Mouse (Mus musculus) forebrain, embryonic 11.5 days (tissue): ENCODE measurements at regions not wholly inside any gene's neighbourhood (a gene's known extent, or its start where the extent isn't known, plus 50 kb on each side); places are given as distances from the start of the nearest gene placed in this dataset.

ENCODE experiments used
- ATAC-seq: fragments of 200-750 bp; cut with Nextera tagmentation; replicated peaks from 2 replicates; pipeline ENCODE4 v1.8.0; 2017; ENCODE audit warnings: moderate TSS enrichment; ENCODE audit not compliant: low FRiP score
- DNase-seq: peaks from one replicate; pipeline ENCODE4 v3.0.0-alpha.2; 2017; ENCODE audit warnings: low spot score
- H3K27ac ChIP-seq: fragments of 300-500 bp; sonication (generic); 2 replicates; pipeline ENCODE4 v1.5.1; 2014; ENCODE audit warnings: low read depth, low read length
- H3K27me3 ChIP-seq: fragments of 300-500 bp; sonication (generic); 2 replicates; pipeline ENCODE4 v1.6.1; 2014; ENCODE audit warnings: mild to moderate bottlenecking, low read length, mixed read lengths; ENCODE audit not compliant: control insufficient read depth, insufficient read depth
- H3K36me3 ChIP-seq: fragments of 300-500 bp; sonication (generic); 2 replicates; pipeline ENCODE4 v1.6.1; 2014; ENCODE audit warnings: mild to moderate bottlenecking, low read length, moderate library complexity, mixed read lengths; ENCODE audit not compliant: control insufficient read depth, insufficient read depth
- H3K4me1 ChIP-seq: fragments of 300-500 bp; sonication (generic); replicated peaks from 2 replicates; pipeline ENCODE4 v1.6.1; 2014; ENCODE audit warnings: low read length, mixed read lengths; ENCODE audit not compliant: control insufficient read depth, insufficient read depth
- H3K4me2 ChIP-seq: fragments of 300-500 bp; sonication (generic); 2 replicates; pipeline ENCODE4 v1.6.1; 2014; ENCODE audit warnings: low read depth, mild to moderate bottlenecking, low read length, moderate library complexity, mixed read lengths; ENCODE audit not compliant: severe bottlenecking
- H3K4me3 ChIP-seq: fragments of 300-500 bp; sonication (generic); 2 replicates; pipeline ENCODE4 v1.5.1; 2014; ENCODE audit warnings: low read depth, low read length
- H3K9ac ChIP-seq: fragments of 300-500 bp; sonication (generic); 2 replicates; pipeline ENCODE4 v1.6.1; 2014; ENCODE audit warnings: low read length
- H3K9me3 ChIP-seq: fragments of 300-500 bp; sonication (generic); 2 replicates; pipeline ENCODE4 v1.6.1; 2016; ENCODE audit warnings: low read length, mixed read lengths; ENCODE audit not compliant: control insufficient read depth
- WGBS: fragments of 180-500 bp; shearing (Covaris S2); extraction: QIAGEN DNeasy Blood & Tissue Kit; methylation state at CpG from one replicate; pipeline ENCODE4 v1.1.7; 2014; 5-methylcytosine and 5-hydroxymethylcytosine counted together

DNA sequence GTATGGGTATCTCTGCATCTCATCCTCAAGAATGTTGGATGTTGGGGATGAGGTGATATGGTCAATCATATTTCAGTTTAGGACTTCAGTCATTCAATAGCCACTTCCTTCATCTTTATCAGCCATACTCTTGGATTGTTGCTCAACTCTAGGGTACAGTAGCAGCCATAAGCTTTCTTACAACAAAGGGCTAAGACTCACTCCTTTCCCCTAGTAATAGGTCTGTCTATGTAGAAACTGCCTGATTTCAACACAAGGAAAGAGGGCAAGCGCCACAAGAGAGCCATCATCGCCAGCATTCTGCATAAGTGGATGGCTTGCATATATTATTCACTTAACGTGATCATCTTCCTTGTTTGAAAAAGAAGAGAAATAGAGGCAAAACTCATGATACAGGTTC is 107.5 kb upstream of the Rmdn2 start:
- no peaks in the 10 kb centered on the region for H3K36me3 ChIP-seq
- H3K4me2 ChIP-seq, result no peak overlapping the region
- no peaks in the 10 kb centered on the region for H3K9me3 ChIP-seq
- no peak overlapping the region for H3K27ac ChIP-seq
- H3K27me3 ChIP-seq, result no peaks in the 10 kb centered on the region
- no peak for ATAC-seq
- 89% methylated on average over 3 of the region's 3 CpGs for WGBS
- no peaks in the 10 kb centered on the region for H3K4me1 ChIP-seq
- no peak overlapping the region for H3K9ac ChIP-seq
- DNase-seq, result no peak
- H3K4me3 ChIP-seq, result no peak overlapping the region

DNA sequence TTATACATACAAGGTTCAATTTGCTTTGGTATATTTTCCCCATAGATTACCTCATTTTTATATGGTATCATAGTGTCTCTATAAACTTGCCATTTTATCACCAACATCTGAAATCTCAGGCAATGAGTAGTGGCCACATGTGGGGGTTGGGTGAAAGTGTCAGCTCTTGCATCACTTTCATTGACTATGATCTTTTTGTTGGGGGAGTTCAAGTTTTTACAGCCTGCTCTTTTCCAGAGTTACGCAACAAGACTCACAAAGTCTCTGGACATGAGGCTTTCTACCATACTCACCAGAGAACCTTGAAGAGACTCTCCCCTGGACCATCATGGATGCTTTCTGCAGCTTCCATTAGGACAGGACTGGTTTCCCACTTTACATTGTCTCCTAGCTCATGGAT is 106.1 kb upstream of the Rmdn2 start:
- Histone ChIP-seq H3K4me1 (no peaks in the 10 kb centered on the region), H3K4me3 (no peak overlapping the region), H3K36me3 (no peaks in the 10 kb centered on the region), H3K27ac (no peak overlapping the region), H3K9me3 (no peaks in the 10 kb centered on the region), H3K9ac (no peak overlapping the region), H3K27me3 (no peaks in the 10 kb centered on the region), H3K4me2 (no peak overlapping the region)
- ATAC-seq (no peak), DNase-seq (no peak)
- WGBS, result 100% methylated on average over 1 of the region's 1 CpGs

DNA sequence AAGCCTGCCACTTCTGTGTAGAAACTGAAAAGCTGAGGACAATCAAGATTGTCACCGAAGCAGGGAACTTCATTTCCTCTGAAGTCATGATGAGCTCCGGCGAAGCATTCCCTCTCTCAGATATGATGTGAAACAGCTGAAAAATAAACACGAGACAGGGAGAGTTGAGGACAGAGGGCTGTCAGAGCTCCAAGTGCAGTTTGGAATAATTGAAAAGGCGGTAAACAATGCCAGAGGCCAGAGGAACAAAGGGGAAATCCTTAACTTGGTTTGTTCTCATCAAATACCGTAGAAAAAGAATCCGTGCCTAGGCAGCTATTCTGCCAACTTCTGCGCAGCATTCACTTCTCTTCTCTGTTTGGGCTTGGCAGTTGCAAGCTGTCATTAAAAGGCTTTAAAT is 102.4 kb upstream of the Rmdn2 start:
- Histone ChIP-seq H3K4me1 (no peaks in the 10 kb centered on the region), H3K36me3 (no peaks in the 10 kb centered on the region), H3K9ac (no peak overlapping the region), H3K27me3 (no peaks in the 10 kb centered on the region), H3K9me3 (no peaks in the 10 kb centered on the region), H3K4me2 (no peak overlapping the region), H3K27ac (no peak overlapping the region), H3K4me3 (no peak overlapping the region)
- DNase-seq, result no peak
- ATAC-seq, result no peak
- WGBS, result 87% methylated on average over 8 of the region's 8 CpGs

DNA sequence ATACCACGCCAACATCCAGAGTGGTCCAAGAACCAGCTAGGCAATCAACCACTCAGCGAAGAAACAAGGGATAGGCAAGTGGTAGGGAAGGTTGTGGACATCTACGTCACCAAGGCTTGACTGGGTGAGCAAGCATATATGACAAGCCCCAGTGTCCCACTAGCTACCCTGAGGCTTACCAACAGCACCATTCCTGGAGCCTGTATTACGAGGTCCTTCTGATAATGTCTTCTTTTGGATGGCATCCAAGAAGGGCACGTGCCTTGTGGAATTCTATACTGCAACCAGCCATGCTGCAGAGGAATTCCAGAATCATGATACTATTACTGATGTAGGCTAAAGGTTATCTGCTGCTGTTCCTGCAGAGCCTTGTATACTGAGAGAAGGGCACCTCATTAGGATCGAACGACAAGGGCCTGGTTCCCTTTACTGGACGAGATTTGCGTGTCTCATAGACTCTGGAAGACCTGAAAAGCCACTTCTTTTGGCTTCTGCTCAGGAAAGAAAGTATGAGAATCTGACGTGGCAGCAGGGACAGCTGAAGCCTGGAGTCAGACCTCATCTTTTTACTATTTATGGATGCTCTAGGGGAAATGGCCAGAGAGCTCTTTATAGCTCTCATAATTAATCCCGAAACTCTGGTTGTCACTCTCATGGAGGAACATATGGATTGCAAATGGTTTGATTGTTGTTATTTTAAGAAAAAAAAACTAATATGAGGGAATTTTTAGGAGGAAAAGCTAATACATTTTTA is 101.5 kb upstream of the Rmdn2 start:
- Histone ChIP-seq H3K9me3 (no peaks in the 10 kb centered on the region), H3K27me3 (no peaks in the 10 kb centered on the region), H3K36me3 (no peaks in the 10 kb centered on the region), H3K4me2 (no peak overlapping the region), H3K4me1 (no peaks in the 10 kb centered on the region), H3K27ac (no peak overlapping the region), H3K9ac (no peak overlapping the region), H3K4me3 (no peak overlapping the region)
- ATAC-seq (no peak), DNase-seq (no peak)
- WGBS, result 87% methylated on average over 11 of the region's 11 CpGs

DNA sequence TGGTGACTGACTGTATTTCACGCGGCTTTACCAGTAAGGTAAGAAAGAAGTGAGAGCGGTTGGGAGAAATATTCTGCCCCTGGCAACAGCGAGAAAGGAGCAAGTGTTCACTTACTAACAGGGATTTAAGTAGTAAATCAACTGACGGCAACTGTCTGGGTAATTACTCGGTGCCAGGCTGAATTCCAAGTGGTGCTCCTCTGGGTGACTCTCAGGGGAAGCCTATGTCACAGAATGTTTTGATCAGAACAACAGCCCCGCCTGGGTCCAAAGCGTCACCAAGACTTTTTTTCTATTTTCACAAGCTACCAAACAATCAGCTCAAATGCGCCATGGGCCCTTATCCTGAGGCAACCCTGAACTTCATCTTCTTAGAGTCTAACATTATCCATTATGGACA is 100.4 kb upstream of the Rmdn2 start:
- H3K27ac ChIP-seq, result no peak overlapping the region
- no peaks in the 10 kb centered on the region for H3K36me3 ChIP-seq
- no peak overlapping the region for H3K4me3 ChIP-seq
- no peaks in the 10 kb centered on the region for H3K9me3 ChIP-seq
- H3K4me2 ChIP-seq, result no peak overlapping the region
- no peak for ATAC-seq
- H3K4me1 ChIP-seq, result no peaks in the 10 kb centered on the region
- H3K27me3 ChIP-seq, result no peaks in the 10 kb centered on the region
- DNase-seq, result no peak
- WGBS, result 87% methylated on average over 9 of the region's 9 CpGs
- H3K9ac ChIP-seq, result no peak overlapping the region

DNA sequence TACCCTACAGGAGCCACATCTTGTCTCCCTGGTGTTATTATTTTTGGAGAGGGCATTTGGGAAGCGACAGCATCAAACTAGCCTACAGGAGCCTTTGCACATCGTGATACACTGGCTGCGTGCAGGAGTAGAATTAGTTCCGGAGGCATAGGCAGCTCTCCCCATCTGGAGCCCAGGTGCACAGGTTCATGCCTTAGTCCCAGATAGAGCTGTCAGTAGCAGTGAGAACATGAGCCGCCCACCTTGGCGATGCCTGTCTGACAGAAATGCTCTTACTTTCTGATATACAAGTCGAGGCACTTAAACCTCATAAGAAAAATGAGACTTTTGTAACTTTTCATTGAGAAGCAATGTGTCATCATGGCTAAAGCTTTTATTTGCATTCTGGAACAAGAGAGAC is 97.6 kb upstream of the Rmdn2 start:
- DNase-seq, result no peak
- H3K4me2 ChIP-seq, result no peak overlapping the region
- no peaks in the 10 kb centered on the region for H3K27me3 ChIP-seq
- no peaks in the 10 kb centered on the region for H3K9me3 ChIP-seq
- H3K9ac ChIP-seq, result no peak overlapping the region
- no peak overlapping the region for H3K4me3 ChIP-seq
- H3K4me1 ChIP-seq, result no peaks in the 10 kb centered on the region
- no peak for ATAC-seq
- WGBS, result 89% methylated on average over 7 of the region's 7 CpGs
- H3K27ac ChIP-seq, result no peak overlapping the region
- H3K36me3 ChIP-seq, result no peaks in the 10 kb centered on the region

DNA sequence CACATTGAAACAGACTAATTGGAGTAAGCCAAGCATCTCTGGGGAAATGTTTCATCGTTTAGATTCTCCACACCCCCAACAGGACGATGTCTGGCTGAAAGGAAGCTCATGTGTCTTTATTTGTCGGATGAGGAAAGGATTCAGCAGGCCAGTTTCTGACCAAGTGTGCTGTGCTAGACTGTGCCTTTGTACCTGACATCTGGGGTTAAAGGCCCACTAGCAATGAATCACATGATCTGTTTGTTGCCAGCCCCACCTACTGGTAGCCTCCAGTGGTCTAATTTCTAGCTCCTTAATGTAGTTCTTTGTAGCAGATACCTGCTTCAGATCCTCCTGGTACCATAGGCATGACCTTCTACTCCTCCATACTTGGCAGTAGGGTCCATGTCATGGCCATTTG is 93.5 kb upstream of the Rmdn2 start:
- Histone ChIP-seq H3K36me3 (no peaks in the 10 kb centered on the region), H3K27ac (no peak overlapping the region), H3K4me3 (no peak overlapping the region), H3K4me2 (no peak overlapping the region), H3K4me1 (no peaks in the 10 kb centered on the region), H3K9ac (no peak overlapping the region), H3K9me3 (no peaks in the 10 kb centered on the region), H3K27me3 (no peaks in the 10 kb centered on the region)
- WGBS, result 76% methylated on average over 3 of the region's 3 CpGs
- ATAC-seq, result 0 out of 2 replicates have a peak, but pooled peaks have one; percentile 33
- no peak for DNase-seq

DNA sequence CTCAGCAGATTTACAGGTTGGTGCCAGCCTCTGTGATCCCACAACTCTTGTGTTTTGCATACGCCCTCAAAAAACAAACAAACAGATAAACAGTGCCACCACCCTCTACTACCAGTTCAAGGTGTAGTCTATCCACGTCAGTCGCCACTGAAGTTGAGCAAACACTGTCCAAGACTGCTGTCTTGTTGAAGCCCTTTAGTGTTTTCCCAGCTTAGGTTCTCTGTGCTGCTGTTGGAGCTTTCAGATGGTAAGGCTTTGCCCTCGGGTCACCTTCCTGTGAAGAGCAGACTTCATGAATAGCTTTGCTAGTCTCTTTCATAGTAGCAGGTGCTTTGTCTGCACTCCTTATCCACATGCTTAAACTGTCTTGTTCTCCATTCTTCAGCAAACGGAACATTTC is 93.0 kb upstream of the Rmdn2 start:
- Histone ChIP-seq H3K27me3 (no peaks in the 10 kb centered on the region), H3K9ac (no peak overlapping the region), H3K36me3 (no peaks in the 10 kb centered on the region), H3K4me1 (no peaks in the 10 kb centered on the region), H3K4me3 (no peak overlapping the region), H3K27ac (no peak overlapping the region), H3K9me3 (no peaks in the 10 kb centered on the region), H3K4me2 (no peak overlapping the region)
- WGBS, result 86% methylated on average over 5 of the region's 5 CpGs
- DNase-seq (no peak), ATAC-seq (no peak)

DNA sequence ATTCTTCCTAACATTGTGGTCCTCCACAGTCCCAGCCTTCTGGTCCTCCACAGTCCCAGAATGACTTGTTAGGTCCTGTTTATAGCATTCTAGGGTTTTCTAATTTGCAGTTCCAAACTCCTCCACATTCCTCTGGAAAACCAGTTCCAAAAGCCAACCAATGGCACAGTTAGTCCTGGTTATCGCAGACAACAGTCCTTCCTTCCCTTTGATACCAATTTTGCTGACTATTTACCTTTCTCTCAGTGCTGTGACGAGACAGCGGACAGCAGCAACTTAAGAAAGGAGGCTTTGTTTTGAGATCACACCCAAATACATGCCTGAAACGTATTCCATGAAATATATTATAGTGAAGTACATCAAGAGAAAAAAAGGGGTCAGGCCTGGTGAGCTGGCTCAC is 92.3 kb upstream of the Rmdn2 start:
- Histone ChIP-seq H3K27ac (no peak overlapping the region), H3K9ac (no peak overlapping the region), H3K4me3 (no peak overlapping the region), H3K27me3 (no peaks in the 10 kb centered on the region), H3K9me3 (no peaks in the 10 kb centered on the region), H3K4me2 (no peak overlapping the region), H3K36me3 (no peaks in the 10 kb centered on the region), H3K4me1 (no peaks in the 10 kb centered on the region)
- DNase-seq (no peak), ATAC-seq (no peak)
- WGBS, result 87% methylated on average over 4 of the region's 4 CpGs
